Mouse (Mus musculus): ENCODE results near the gene Jdp2.

Gene Jdp2

DNA sequence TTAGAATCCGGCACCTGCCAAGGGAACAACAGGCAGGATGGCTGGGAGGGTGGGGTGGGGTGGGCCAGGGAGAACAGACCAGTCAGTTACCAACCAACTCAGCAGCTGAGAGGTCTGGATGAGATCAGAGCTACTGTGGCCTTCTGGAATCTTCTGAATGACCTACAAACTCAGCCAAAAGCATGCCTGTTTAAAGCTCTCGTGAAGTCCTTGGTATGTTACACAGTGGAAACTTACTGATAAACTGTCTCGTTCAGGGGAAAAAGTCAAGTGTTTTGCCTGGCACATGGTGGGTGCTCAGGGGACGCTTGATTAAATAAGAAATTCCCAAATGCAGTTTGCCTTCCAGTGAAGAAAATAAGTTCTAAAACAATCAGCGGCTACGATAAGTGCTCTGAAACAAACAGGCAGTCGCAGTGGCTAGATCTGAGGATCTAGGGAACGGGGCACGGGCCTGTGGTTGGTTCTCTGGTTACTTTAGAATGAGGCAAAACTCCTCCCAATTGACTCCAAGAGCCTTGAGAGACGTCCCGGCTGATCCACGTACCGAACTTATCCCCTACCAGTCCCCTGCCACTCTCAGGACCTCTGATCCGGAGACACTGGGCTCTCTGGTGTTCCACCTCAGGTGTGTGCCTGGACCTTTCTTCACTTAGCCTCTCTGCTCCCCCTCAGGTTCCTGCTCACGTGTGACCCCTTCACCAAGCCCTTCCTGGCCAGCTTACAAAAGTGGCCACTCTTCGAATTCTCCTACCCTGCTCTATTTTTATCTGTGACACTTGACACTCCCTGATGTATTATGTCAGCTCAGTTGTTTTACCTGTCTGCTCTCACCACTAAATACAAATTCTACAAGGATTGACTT is 85.8 kb downstream of the Jdp2 start:
- in situ Hi-C loops (cut with MboI, MseI): loop anchor here (5.0 kb wide), 2 partner anchors 43 to 133 kb away; no protein-coding TSS in a partner anchor

DNA sequence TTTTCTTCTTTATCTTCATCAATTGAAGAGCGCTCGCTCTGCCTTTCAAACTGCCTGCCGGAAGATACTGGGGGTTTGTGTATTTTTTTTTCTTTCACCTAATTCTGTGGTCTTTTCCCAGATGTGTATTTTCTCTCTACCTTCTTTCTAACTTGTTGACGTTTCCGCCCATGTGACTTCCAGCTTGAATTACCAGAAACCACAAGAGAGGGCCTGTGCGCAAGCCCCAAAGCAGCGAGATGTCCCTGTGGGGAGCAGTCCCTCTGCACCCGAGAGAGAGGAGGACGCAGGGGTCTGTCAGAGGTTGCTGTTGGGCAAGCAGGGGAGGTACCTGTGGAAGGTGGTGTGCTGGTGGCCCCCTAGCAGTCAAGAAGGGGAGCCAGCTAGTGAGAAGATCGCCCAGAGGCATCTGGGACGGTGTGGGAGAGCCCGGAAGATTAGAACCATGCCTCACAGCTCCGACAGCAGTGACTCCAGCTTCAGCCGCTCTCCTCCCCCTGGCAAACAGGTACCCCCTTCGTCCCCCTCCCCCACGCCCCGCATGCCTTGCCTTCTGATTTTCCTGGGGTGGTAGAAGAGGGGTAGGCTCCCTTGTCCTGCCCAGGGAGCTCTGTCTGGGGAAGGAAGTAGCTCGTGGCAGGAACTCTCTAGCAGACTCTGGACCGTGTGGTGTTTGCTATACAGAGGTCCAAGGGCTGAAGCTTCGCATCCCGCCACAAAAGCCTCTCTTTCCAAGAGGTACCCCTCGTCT is 87.8 kb downstream of the Jdp2 start, which contains the start of gene Batf:
Gene Batf (plus strand): TSS at position 204 of the 751 bp plus-strand sequence.
- in situ Hi-C loops (cut with MboI, MseI): loop anchor here (5.0 kb wide), 2 partner anchors 41 to 131 kb away; no protein-coding TSS in a partner anchor

DNA sequence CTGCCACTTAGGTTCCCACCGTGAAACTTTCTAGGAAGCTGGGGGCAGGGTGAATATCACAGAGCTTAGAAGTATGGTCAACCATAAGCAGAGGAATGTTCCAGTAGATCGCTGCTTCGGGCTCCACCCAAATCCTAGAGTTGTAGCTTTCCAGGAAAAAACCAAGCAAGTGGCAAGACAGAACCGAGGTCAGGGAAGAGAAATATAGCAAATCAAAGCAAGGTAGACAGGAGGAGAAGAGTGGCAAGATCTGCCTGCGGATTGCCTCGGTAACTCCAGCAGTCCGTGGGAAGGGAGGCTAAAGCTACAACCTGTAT is 88.3 kb downstream of the Jdp2 start:
- in situ Hi-C loops (cut with MboI, MseI): loop anchor here (5.0 kb wide), 2 partner anchors 40 to 130 kb away; no protein-coding TSS in a partner anchor

DNA sequence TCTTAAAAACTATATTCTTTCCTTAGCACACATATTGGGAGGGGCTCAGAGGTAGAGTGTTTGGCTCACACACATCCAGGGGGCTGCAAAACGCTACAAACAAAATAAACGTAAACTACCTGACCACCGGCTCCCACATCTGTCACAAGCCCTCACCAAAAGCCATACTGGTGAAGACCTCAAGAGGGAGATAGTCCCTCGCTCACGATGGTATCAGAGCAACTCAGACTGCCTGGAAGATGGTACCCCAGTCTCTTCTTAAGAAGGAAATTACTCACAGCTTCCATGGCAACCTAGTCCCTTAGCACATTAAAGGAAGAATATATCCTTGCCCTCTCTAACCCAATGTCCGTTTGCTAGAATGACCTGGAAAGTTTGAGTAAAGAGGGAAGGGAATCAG is 89.0 kb downstream of the Jdp2 start:
- in situ Hi-C loops (cut with MboI, MseI): loop anchor here (5.0 kb wide), 2 partner anchors 39 to 129 kb away; no protein-coding TSS in a partner anchor
